Mouse (Mus musculus) liver, embryonic 14 days (tissue): ENCODE data around the gene Krt13. TPM values are rescaled to one million over a fixed set of nuclear protein-coding genes. Genes with fewer than 3 reads are reported as not detected.

ENCODE experiments used
- polyA plus RNA-seq: library from polyadenylated mRNA; depleted of rRNA; stranded (reverse); fragments of >200 nt; gene quantifications from 2 replicates; pipeline ENCODE4 v1.2.3, GENCODE M21; 2012; rRNA removed

Krt13 gene
- polyA plus RNA-seq: 0.03 TPM in 1 of 2 replicates, not detected in the other

DNA sequence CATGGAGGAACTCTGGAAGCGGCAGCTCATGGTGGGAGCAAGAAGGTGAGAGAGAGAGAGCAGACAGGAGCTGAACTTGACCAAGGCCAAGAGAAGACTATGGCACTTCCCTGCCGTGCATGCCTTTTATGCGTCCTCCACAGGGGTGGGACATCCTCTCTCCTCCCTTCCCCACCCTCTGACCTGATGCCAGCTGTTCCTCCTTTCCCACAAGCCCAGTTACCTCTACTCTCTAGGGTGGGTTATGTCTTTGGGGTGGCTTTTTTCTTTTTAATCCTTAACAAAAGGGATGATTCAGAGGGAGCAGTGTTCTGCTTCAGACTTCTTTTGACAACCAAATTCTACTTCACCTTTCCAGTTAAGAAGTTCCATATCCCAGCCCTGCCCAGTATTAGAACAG, at the start of gene Krt13:
Krt13 (minus strand) TSS at position 101 of the 400 bp plus-strand sequence.

DNA sequence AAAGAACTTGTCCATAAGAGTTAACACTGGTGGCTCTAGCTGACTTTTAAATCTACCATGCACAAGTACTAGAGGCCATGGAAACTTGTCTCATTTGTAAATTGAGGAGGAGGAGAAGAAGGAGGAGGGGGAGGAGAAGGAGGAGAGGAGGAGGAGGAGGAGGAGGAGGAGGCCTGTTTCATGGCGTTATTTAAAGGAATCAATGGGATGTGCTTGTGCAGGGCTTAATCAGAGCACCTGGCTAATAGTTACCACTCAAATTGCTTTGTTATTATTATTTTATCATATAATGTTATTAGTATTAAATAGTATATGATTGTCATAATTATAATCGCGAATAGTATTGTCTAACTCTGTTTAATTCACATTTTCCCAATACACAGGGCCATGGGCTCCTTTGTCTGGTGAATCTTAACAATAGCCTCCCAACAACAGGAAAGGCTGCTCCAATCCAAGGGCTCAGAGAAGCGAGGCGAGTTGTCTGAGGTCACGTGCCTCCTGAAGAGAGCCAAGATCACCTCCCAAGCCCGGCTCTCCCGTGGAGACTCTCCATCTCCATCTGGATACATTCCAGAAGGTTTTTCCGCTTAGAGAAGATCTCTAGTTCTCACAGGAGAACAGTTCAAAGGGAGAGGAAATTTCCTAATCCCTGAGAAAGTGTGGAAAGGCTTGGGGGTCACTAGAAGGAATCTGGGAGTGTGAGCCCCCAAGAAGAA, 27.4 kb upstream of the Krt13 start, which contains the start of gene Krt19:
Krt19 (minus strand) TSS at position 51 of the 716 bp plus-strand sequence.

GRCm38 (mm10) chr11:100135731-100136130, 14.4 kb upstream of the Krt13 start, which contains the start of gene Krt15:
Krt15 (minus strand) TSS chr11:100135928.

DNA sequence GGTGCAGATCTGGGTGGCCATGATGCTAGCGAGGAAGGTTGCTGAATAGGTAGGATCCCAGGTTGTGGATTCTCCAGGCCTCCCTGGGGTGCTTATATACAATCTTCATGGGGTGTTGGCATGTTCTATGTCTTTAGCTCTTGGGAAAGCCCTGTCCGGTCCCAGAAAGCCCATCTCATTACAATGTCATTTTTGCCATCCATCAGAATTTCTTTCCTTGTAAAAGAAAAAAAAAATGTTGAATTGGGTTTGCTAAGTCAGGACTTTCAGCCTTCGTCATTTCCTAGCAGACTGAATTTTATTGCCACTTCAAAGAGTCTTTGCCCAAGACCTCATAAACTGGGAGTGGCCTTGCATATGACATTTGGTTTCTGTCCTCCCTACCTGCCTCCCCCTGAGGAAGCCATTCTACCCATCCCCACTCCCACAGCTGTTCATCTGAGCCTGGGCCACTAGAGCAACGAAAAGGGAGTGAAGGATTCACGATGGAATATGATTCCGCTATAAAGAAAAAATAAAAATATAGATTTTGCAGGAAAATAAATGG, 15.7 kb downstream of the Krt13 start, which contains the start of gene Krt36:
Krt36 (minus strand) TSS at position 51 of the 547 bp plus-strand sequence.

DNA sequence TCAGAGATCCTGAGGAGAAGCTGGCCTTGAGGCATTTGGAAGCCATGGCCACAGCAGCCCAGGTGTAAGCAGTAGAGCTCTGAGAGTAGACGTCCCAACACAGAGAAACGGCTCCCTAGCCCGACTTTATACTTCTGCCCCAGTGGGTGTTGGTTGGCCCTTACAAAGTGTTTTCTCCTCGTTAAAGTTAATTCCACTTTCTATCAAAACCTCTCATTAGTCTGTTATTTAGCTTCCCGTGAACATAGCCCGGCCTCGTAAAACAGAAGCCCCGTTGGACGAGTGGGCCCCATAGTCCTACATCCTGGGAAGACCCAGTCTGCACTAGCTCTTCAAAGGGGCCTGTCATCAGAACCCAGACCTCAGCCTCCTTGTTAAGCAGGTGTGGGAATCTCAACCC, 25.2 kb downstream of the Krt13 start, which contains the start of gene Krt35:
Krt35 (minus strand) TSS at position 101 of the 400 bp plus-strand sequence.

GRCm38 (mm10) chr11:100087861-100088260, 33.5 kb downstream of the Krt13 start, which contains the start of gene Krt32:
Krt32 (minus strand) TSS chr11:100088226.

Other genes starting within 250 kb of the Krt13 start
- not detected in 2 replicates for gene Krtap9-1, start 248.2 kb downstream of the Krt13 start, polyA plus RNA-seq
- gene Gm11567, start 242.4 kb downstream of the Krt13 start, polyA plus RNA-seq: not detected in 2 replicates
- not detected in 2 replicates for gene Krtap31-1, start 213.6 kb downstream of the Krt13 start, polyA plus RNA-seq
- gene Gm11565, start 206.8 kb downstream of the Krt13 start, polyA plus RNA-seq: not detected in 2 replicates
- not detected in 2 replicates for gene Krtap31-2, start 185.3 kb downstream of the Krt13 start, polyA plus RNA-seq
- gene Krtap9-5, start 173.1 kb downstream of the Krt13 start, polyA plus RNA-seq: not detected in 2 replicates
- not detected in 2 replicates for gene Krtap29-1, start 142.5 kb downstream of the Krt13 start, polyA plus RNA-seq
- not detected in 2 replicates for gene Krtap16-1, start 135.0 kb downstream of the Krt13 start, polyA plus RNA-seq
- not detected in 2 replicates for gene Krtap17-1, start 127.6 kb downstream of the Krt13 start, polyA plus RNA-seq
- not detected in 2 replicates for gene Krt33a, start 105.4 kb downstream of the Krt13 start, polyA plus RNA-seq
- not detected in 2 replicates for gene Krt33b, start 91.7 kb downstream of the Krt13 start, polyA plus RNA-seq
- gene Krt34, start 80.0 kb downstream of the Krt13 start, polyA plus RNA-seq: not detected in 2 replicates
- gene Krt31, start 71.0 kb downstream of the Krt13 start, polyA plus RNA-seq: not detected in 2 replicates
- gene Krt32, start 33.3 kb downstream of the Krt13 start, polyA plus RNA-seq: not detected in 2 replicates
- not detected in 2 replicates for gene Krt35, start 25.3 kb downstream of the Krt13 start, polyA plus RNA-seq
- gene Krt36, start 15.9 kb downstream of the Krt13 start, polyA plus RNA-seq: not detected in 2 replicates
- gene Krt15, start 14.4 kb upstream of the Krt13 start, polyA plus RNA-seq: 0.07 and 0.50 TPM in 2 replicates
- gene Krt19, start 27.1 kb upstream of the Krt13 start, polyA plus RNA-seq: 1.4 and 4.5 TPM in 2 replicates
- gene Krt9, start 71.7 kb upstream of the Krt13 start, polyA plus RNA-seq: not detected in 2 replicates
- gene Krt14, start 86.0 kb upstream of the Krt13 start, polyA plus RNA-seq: 0.17 and 0.45 TPM in 2 replicates
- gene Krt16, start 127.3 kb upstream of the Krt13 start, polyA plus RNA-seq: not detected in 2 replicates
- gene Krt17, start 139.5 kb upstream of the Krt13 start, polyA plus RNA-seq: 0.05 and 0.21 TPM in 2 replicates
- not detected in 2 replicates for gene Krt42, start 148.3 kb upstream of the Krt13 start, polyA plus RNA-seq
- 227 and 233 TPM in 2 replicates for gene Eif1, start 198.3 kb upstream of the Krt13 start, polyA plus RNA-seq
- not detected in 2 replicates for gene Gast, start 212.8 kb upstream of the Krt13 start, polyA plus RNA-seq
- 0.32 and 0.38 TPM in 2 replicates for gene Hap1, start 234.6 kb upstream of the Krt13 start, polyA plus RNA-seq